Mouse (Mus musculus) megakaryocyte progenitor cell, adult 5-6 weeks (primary cell): ENCODE measurements around the gene Sptan1. TPM values are rescaled to one million over a fixed set of nuclear protein-coding genes. Genes with fewer than 3 reads are reported as not detected.
A peak's percentile ranks its signal among the peaks of the same experiment; 100 is the strongest.

Experiments
- ATAC-seq: replicated peaks from 2 replicates; pipeline ENCODE4 v1.8.0; 2016; ENCODE audit warnings: mild to moderate bottlenecking, moderate TSS enrichment, inconsistent platforms; ENCODE audit not compliant: poor library complexity
- total RNA-seq, 2 experiments: library from RNA; stranded (forward) in 1 of 2; stranded (reverse) in 1 of 2; fragments of 157-497, 149-512 nt in 1 of 2; fragments of 200-1000 nt in 1 of 2; gene quantifications; 2 replicates each; pipeline versions ENCODE4 v1.2.3 to v1.2.4; 2015 to 2017

Sptan1 gene
- total RNA-seq, 2 experiments from 2014 or later: 45.3 to 90.5 TPM

DNA sequence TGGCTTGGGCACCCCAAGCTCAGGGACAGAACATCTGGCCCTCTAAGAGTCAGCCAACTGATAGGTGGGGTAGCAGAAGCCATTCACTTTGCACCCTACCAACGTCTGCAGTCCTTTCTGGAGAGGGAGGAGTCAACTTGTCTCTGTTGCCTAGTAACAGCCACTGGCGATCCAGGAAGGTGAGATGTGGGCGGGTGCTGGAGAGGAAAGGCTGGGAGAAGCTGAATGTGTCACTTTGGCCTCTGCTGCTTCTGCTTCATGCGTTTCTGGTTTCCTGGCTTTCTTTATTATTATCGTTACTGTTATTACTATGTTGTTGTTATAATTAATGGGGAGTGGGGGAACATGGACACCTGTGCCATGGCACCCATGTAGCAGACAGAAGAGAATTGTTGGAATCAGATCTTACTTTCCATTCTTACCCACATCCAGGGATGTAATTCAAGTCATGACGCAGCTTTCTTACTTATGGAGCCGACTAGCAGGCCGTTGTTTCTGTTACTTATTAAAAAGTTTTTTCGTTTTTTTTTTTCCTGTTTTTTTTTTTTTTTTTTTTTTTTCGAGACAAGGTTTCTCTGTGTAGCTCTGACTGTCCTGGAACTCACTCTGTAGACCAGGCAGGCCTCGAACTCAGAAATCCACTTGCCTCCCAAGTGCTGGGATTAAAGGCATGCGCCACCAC is 92.0 kb downstream of the Sptan1 start, which contains the start of gene Set:
Gene Set (plus strand): TSS at position 156 of the 682 bp plus-strand sequence.
- peak; percentile 83 for ATAC-seq

- no peak for ATAC-seq
Measured at GRCm38 (mm10) chr2:30058418-30058817, 93.1 kb downstream of the Sptan1 start.

GRCm38 (mm10) chr2:30061215-30062166 is 96.1 kb downstream of the Sptan1 start:
- peak; percentile 44 for ATAC-seq

- ATAC-seq: peak; percentile 37
Measured at GRCm38 (mm10) chr2:30062249-30063093, 97.1 kb downstream of the Sptan1 start.

DNA sequence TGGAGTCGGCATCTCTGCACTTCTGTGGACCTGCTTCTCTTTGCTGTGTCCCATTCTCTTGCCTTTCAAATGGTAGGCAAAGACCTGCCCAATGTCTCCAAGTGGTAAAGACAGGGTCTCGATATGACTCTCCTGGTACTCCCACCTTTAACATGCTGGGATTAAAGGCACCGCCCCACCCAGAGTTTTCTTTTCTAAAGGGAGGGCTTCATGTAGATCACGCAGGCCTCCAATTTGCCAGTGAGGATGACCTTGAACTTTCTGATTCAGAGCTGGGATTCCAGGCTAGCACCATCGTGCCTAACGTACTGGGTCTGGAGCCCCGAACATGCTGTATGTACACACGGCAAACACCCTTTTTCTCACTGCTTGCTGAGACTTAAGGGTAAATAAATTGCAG is 97.9 kb downstream of the Sptan1 start:
- no peak for ATAC-seq

DNA sequence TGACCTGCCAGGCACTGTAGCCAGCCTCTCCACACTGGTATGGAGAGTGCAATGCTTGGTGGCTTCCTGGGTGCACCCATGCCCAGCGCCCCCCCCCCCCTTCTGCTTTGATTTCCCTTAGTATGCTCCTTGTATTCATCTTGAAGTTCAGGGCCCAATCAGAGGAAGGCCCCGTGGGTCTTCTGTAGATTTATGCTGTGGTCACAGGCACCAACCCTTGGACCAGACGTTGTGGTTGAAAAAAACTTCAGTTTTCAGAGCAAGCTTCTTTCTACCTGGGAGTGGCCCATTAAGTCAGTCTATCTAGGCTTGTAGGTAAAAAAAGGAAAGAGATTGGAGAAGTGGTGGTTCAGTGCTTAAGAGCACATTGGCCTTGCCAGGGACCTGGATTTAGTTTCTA is 98.4 kb downstream of the Sptan1 start:
- ATAC-seq: no peak

DNA sequence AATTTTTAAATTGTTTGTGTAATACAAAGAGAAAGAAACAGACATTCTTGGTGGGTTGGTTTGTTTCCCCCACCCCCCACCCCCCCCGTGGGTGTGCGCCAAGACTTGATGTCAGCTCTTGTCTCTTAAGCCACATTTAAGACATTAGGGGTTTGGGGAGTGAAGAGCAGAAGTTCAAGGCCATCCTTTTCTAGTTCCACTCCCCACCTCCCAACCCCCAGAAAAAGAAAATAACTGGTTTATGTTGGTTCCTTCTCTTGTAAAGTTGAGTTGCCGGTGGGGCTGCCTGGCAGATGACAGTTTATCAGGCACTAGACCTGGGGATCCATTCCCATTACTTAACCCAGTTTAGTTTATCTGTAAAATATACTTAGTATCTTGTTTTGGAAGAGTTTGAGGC is 98.9 kb downstream of the Sptan1 start:
- ATAC-seq: no peak

GRCm38 (mm10) chr2:30066046-30066901 is 100.9 kb downstream of the Sptan1 start:
- peak; percentile 73 for ATAC-seq

DNA sequence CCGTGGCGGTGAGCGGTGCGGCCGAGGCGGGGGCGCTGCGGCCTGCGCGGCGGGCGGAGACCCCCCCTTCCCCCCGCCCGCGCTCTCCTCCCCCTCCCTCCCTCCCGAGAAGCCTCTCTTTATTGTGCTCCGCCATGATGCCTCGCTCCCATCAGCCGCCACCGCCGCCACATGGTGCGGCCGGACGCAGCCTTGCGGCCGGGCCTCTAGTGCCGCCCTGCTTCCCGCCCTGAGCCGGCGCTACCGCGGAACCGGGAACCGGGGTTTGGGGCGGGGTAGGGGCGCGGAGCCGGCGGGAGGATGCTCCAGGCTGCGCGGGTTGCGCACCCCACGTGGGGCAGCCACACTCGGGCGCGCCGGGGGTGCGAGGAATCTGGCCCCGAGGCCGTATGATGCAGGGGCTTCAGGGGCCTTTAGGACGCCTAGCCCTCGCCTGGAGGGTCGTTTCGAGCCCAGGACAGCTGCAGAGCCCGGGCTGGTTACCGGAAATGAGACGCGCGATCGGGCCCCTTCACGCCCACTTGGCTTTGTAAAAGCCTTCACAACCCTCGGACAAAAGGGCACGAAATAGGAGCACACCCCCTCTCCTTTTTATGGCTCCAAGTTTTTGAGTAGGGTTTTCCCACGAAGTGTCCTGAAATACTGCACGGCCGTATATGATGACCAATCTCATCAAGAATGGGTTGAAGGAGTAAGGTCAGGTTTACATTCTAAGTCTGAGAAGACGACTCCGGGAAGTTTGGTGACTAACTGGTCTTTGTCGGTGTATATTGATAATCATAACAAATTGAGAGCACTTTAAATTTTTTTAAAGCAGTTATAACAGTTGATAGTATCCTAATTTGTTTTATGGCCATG is 101.9 kb downstream of the Sptan1 start:
- ATAC-seq: no peak

DNA sequence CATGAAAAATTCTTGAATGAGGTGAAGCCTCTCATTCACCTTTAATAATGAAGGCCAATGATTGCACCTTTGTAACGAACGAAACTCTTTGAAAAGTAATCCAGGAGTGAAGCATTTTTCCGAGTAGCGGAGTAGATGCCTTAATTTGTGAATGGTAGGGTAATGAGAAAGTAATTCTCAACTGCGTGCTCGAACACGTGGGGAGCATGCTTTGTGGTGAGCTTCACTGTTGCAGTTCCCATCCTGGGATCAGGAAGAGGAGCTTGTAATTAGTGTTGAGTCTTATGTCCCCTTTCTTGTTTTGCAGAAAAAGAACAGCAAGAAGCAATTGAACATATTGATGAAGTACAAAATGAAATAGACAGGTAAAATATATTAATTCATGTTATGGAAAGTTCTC is 102.6 kb downstream of the Sptan1 start:
- ATAC-seq: no peak

DNA sequence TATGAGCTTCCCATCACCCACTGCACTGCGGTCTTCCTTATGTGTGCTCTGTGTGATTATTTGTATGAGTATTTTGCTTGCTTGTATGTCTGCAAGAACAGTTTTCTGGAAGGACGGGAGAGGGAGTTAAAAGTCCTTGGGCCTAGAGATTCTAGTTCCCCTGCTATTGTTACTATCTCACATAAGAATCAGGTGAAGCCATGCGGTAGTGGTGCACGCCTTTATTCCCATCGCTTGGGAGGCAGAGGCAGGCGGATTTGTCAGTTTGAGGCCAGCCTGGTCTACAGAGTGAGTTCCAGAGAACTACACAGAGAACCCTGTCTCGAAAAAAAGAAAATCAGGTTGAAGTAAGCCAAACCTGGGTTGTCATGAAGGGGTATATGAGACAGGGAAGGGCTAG is 107.5 kb downstream of the Sptan1 start:
- ATAC-seq: no peak

- ATAC-seq: no peak
Measured at GRCm38 (mm10) chr2:30073285-30073684, 107.9 kb downstream of the Sptan1 start.

- ATAC-seq: no peak
Measured at GRCm38 (mm10) chr2:30075625-30076024, 110.3 kb downstream of the Sptan1 start.

GRCm38 (mm10) chr2:30076439-30076838 is 111.1 kb downstream of the Sptan1 start:
- ATAC-seq: no peak

GRCm38 (mm10) chr2:30076959-30077358 is 111.6 kb downstream of the Sptan1 start:
- ATAC-seq: peak; percentile 13; the same call in 1 of the 2 replicates

- peak; percentile 86 for ATAC-seq
Measured at GRCm38 (mm10) chr2:30077502-30078348, 112.4 kb downstream of the Sptan1 start, which contains the start of gene Pkn3. Gene Pkn3, plus strand, starts transcription at chr2:30077684.

DNA sequence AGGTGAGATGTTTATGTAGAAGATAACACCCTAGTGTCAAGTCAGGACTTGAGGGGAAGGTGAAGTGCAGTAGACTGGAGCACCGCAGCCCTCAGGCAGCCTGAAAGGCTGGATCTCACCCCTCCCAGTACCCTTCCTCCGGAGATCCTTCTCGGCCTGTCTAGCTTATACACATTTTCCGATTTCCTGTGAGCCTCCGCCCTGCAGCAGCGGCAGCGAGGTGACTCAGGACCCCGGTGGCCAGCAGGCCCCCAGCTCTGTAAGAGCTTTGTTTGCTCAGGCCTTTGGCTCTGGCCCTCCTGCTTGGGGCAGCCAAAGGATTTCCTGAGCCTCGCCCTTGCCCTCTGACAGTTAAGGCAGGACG is 113.0 kb downstream of the Sptan1 start:
- ATAC-seq: peak; percentile 22

GRCm38 (mm10) chr2:30078760-30079159 is 113.4 kb downstream of the Sptan1 start:
- ATAC-seq: no peak
